Mouse (Mus musculus) hindbrain, postnatal 0 days (tissue): Measurements from ENCODE around the gene Myadml2. TPM values are rescaled to one million over a fixed set of nuclear protein-coding genes. Genes with fewer than 3 reads are reported as not detected.

Source experiments
- ATAC-seq: fragments of 200-750 bp; cut with Nextera tagmentation; 2 replicates; pipeline ENCODE4 v1.8.0; 2017; ENCODE audit warnings: mild to moderate bottlenecking, moderate TSS enrichment, moderate library complexity
- DNase-seq: peaks from one replicate; pipeline ENCODE4 v3.0.0-alpha.2; 2015; ENCODE audit warnings: low spot score
- H3K27ac ChIP-seq: fragments of 300-500 bp; sonication (generic); 2 replicates; pipeline ENCODE4 v1.5.1; 2014; ENCODE audit warnings: mild to moderate bottlenecking
- H3K27me3 ChIP-seq: fragments of 300-500 bp; sonication (generic); 2 replicates; pipeline ENCODE4 v1.6.1; 2014; ENCODE audit warnings: low read length, mixed read lengths; ENCODE audit not compliant: insufficient read depth
- H3K36me3 ChIP-seq: fragments of 300-500 bp; sonication (generic); 2 replicates; pipeline ENCODE4 v1.6.1; 2014; ENCODE audit warnings: low read length, mixed read lengths; ENCODE audit not compliant: insufficient read depth
- H3K4me1 ChIP-seq: fragments of 300-500 bp; sonication (generic); 2 replicates; pipeline ENCODE4 v1.6.1; 2014; ENCODE audit warnings: antibody characterized with exemption, low read length, mixed read lengths; ENCODE audit not compliant: insufficient read depth
- H3K4me2 ChIP-seq: fragments of 300-500 bp; sonication (generic); 2 replicates; pipeline ENCODE4 v1.6.1; 2014; ENCODE audit warnings: low read depth, mild to moderate bottlenecking, low read length, moderate library complexity, mixed read lengths
- H3K4me3 ChIP-seq: fragments of 300-500 bp; sonication (generic); 2 replicates; pipeline ENCODE4 v1.5.1; 2014; ENCODE audit warnings: low read length
- H3K9ac ChIP-seq: fragments of 300-500 bp; sonication (generic); replicated peaks from 2 replicates; pipeline ENCODE4 v1.6.1; 2014; ENCODE audit warnings: mild to moderate bottlenecking, low read length, moderate library complexity, mixed read lengths
- H3K9me3 ChIP-seq: fragments of 300-500 bp; sonication (generic); 2 replicates; pipeline ENCODE4 v1.6.1; 2016; ENCODE audit warnings: low read length, mixed read lengths
- CTCF ChIP-seq: IDR thresholded peaks from 2 replicates; pipeline ENCODE4 v1.5.1; 2016; ENCODE audit warnings: antibody characterized with exemption, control low read depth, low read depth
- WGBS: fragments of 180-500 bp; shearing (Covaris S2); extraction: QIAGEN DNeasy Blood & Tissue Kit; methylation state at CpG from one replicate; pipeline ENCODE4 v1.1.7; 2014; 5-methylcytosine and 5-hydroxymethylcytosine counted together
- polyA plus RNA-seq: library from polyadenylated mRNA; unstranded; fragments of >200 nt; fragmentation: Nextera tagmentation; extraction: Ambion mirVana; gene quantifications from 2 replicates; pipeline ENCODE4 v1.2.1, GENCODE M21; 2015
- total RNA-seq: library from RNA; depleted of rRNA; stranded (reverse); fragments of >200 nt; gene quantifications from 2 replicates; pipeline ENCODE4 v1.2.3, GENCODE M21; 2014

The Myadml2 gene
- total and polyA plus RNA-seq, 2 experiments from 2014 or later: 1.3 to 1.5 TPM

GRCm38 (mm10) chr11:120689365-120689764, 41.4 kb upstream of the Myadml2 start:
- 73% methylated on average over 3 of the region's 3 CpGs for WGBS
- Histone ChIP-seq H3K9ac (no peak overlapping the region), H3K36me3 (peaks cover 19% of the 10 kb centered on the region), H3K4me2 (no peak overlapping the region), H3K4me3 (no peak overlapping the region), H3K27me3 (no peaks in the 10 kb centered on the region), H3K27ac (no peak overlapping the region), H3K9me3 (no peaks in the 10 kb centered on the region), H3K4me1 (no peaks in the 10 kb centered on the region)
- DNase-seq: no peak
- no peak for TF ChIP-seq CTCF
- no peak for ATAC-seq

GRCm38 (mm10) chr11:120686650-120687272, 38.8 kb upstream of the Myadml2 start:
- TF ChIP-seq CTCF: no peak
- Histone ChIP-seq H3K36me3 (peaks cover 22% of the 10 kb centered on the region), H3K9ac (no peak overlapping the region), H3K4me3 (no peak overlapping the region), H3K4me2 (no peak overlapping the region), H3K4me1 (no peaks in the 10 kb centered on the region), H3K9me3 (no peaks in the 10 kb centered on the region), H3K27ac (peak overlapping the region; percentile 32; the same call in 1 of the 2 replicates), H3K27me3 (no peaks in the 10 kb centered on the region)
- DNase-seq: no peak
- ATAC-seq: no peak
- WGBS: 68% methylated on average over 20 of the region's 20 CpGs

GRCm38 (mm10) chr11:120684660-120685059, 36.7 kb upstream of the Myadml2 start:
- no peaks in the 10 kb centered on the region for H3K4me1 ChIP-seq
- no peak overlapping the region for H3K27ac ChIP-seq
- no peak overlapping the region for H3K4me2 ChIP-seq
- H3K9ac ChIP-seq: no peak overlapping the region
- TF ChIP-seq CTCF: no peak
- no peak for DNase-seq
- H3K36me3 ChIP-seq: peaks cover 19% of the 10 kb centered on the region
- no peak for ATAC-seq
- 91% methylated on average over 2 of the region's 2 CpGs for WGBS
- H3K27me3 ChIP-seq: no peaks in the 10 kb centered on the region
- no peak overlapping the region for H3K4me3 ChIP-seq
- H3K9me3 ChIP-seq: no peaks in the 10 kb centered on the region

- no peak for ATAC-seq
- no peaks in the 10 kb centered on the region for H3K27me3 ChIP-seq
- H3K9me3 ChIP-seq: no peaks in the 10 kb centered on the region
- DNase-seq: no peak
- no peak overlapping the region for H3K4me2 ChIP-seq
- H3K4me3 ChIP-seq: no peak overlapping the region
- peaks cover 19% of the 10 kb centered on the region for H3K36me3 ChIP-seq
- 92% methylated on average over 2 of the region's 2 CpGs for WGBS
- no peak overlapping the region for H3K9ac ChIP-seq
- TF ChIP-seq CTCF: no peak
- no peak overlapping the region for H3K27ac ChIP-seq
- no peaks in the 10 kb centered on the region for H3K4me1 ChIP-seq
Measured at GRCm38 (mm10) chr11:120684086-120684485, 36.1 kb upstream of the Myadml2 start.

GRCm38 (mm10) chr11:120683536-120683935, 35.6 kb upstream of the Myadml2 start:
- WGBS: 96% methylated on average over 3 of the region's 3 CpGs
- Histone ChIP-seq H3K9me3 (no peaks in the 10 kb centered on the region), H3K27me3 (no peaks in the 10 kb centered on the region), H3K36me3 (peaks cover 22% of the 10 kb centered on the region), H3K4me3 (no peak overlapping the region), H3K9ac (no peak overlapping the region), H3K27ac (no peak overlapping the region), H3K4me2 (no peak overlapping the region), H3K4me1 (no peaks in the 10 kb centered on the region)
- DNase-seq: no peak
- ATAC-seq: no peak
- TF ChIP-seq CTCF: no peak

- Histone ChIP-seq H3K9ac (no peak overlapping the region), H3K4me3 (no peak overlapping the region), H3K27me3 (no peaks in the 10 kb centered on the region), H3K27ac (no peak overlapping the region), H3K4me1 (no peaks in the 10 kb centered on the region), H3K4me2 (no peak overlapping the region), H3K9me3 (no peaks in the 10 kb centered on the region), H3K36me3 (peaks cover 21% of the 10 kb centered on the region)
- TF ChIP-seq CTCF: no peak
- 92% methylated on average over 5 of the region's 5 CpGs for WGBS
- DNase-seq (no peak), ATAC-seq (no peak)
Measured at GRCm38 (mm10) chr11:120682683-120683082, 34.7 kb upstream of the Myadml2 start.

- TF ChIP-seq CTCF: peak; percentile 71
- peak; percentile 27 for DNase-seq
Measured at GRCm38 (mm10) chr11:120679909-120680308, 32.0 kb upstream of the Myadml2 start.

More at GRCm38 (mm10) chr11:120679909-120680308, 32.0 kb upstream of the Myadml2 start:
- Histone ChIP-seq H3K36me3 (peaks cover 16% of the 10 kb centered on the region), H3K4me1 (no peaks in the 10 kb centered on the region), H3K27me3 (no peaks in the 10 kb centered on the region), H3K9me3 (no peaks in the 10 kb centered on the region), H3K4me2 (no peak overlapping the region), H3K27ac (no peak overlapping the region), H3K9ac (no peak overlapping the region), H3K4me3 (no peak overlapping the region)
- peak; percentile 45; the same call in 1 of the 2 replicates for ATAC-seq
- WGBS: 79% methylated on average over 3 of the region's 3 CpGs
